Mouse (Mus musculus) testis, adult 2 months (tissue): Measurements from ENCODE around the gene Iqch.

Experiments
- CTCF ChIP-seq: fragments of 200-500 bp; IDR thresholded peaks from 2 replicates; pipeline ENCODE4 v1.5.1; 2012; ENCODE audit warnings: low read depth, mild to moderate bottlenecking, inconsistent platforms, low read length, moderate library complexity; ENCODE audit not compliant: control insufficient read depth, insufficient read depth, insufficient replicate concordance
- POLR2A ChIP-seq: fragments of 200-500 bp; IDR thresholded peaks from 2 replicates; pipeline ENCODE4 v1.6.1; 2012; ENCODE audit warnings: low read depth, mild to moderate bottlenecking, inconsistent platforms, low read length, moderate library complexity; ENCODE audit not compliant: control insufficient read depth

- TF ChIP-seq CTCF (no peak), POLR2A (no peak)
These were observed 181.9 kb downstream of the Iqch start for GRCm38 (mm10) chr9:63420396-63420795.
